Mouse (Mus musculus) kidney, postnatal 25 days (tissue): ENCODE data around the gene Med19.
"Not testable (repeated sequence)": the region's sequence is repeated elsewhere in the genome, so short reads cannot be mapped to it uniquely, and the experiment has no call there.

Experiments used
- DNase-seq, 2 experiments: peaks; one replicate each; pipeline ENCODE4 v3.0.0; 2021; ENCODE audit warnings: mixed read lengths in 2 of 2

Med19 gene

GRCm38 (mm10) chr2:84721182-84721581 is 43.0 kb downstream of the Med19 start:
- DNase-seq: no peak

- no peak for DNase-seq
These were observed 45.7 kb downstream of the Med19 start for GRCm38 (mm10) chr2:84723856-84724255.

- DNase-seq: no peak
These were observed 47.6 kb downstream of the Med19 start for GRCm38 (mm10) chr2:84725770-84726169.

GRCm38 (mm10) chr2:84726716-84727115 is 48.5 kb downstream of the Med19 start:
- DNase-seq: no peak

- DNase-seq: peak; percentile 98
These were observed 49.1 kb downstream of the Med19 start, which contains the start of gene Clp1 for GRCm38 (mm10) chr2:84727172-84727858. Gene Clp1 (minus strand): TSS chr2:84727350.

GRCm38 (mm10) chr2:84728191-84728590 is 50.0 kb downstream of the Med19 start:
- DNase-seq: not testable (repeated sequence)

GRCm38 (mm10) chr2:84731206-84731605 is 53.0 kb downstream of the Med19 start:
- peak; percentile 47 to 64 for DNase-seq

- DNase-seq: no peak
These were observed 54.2 kb downstream of the Med19 start for GRCm38 (mm10) chr2:84732394-84732793.

- DNase-seq: peak in 1 of 2 experiments; percentile 54
These were observed 55.5 kb downstream of the Med19 start, which contains the start of gene Ypel4 for GRCm38 (mm10) chr2:84733579-84734300. Gene Ypel4 (plus strand): TSS chr2:84734058.

- no peak for DNase-seq
These were observed 56.2 kb downstream of the Med19 start for GRCm38 (mm10) chr2:84734351-84734864.

GRCm38 (mm10) chr2:84734919-84735318 is 56.7 kb downstream of the Med19 start:
- no peak for DNase-seq

GRCm38 (mm10) chr2:84735346-84735920 is 57.2 kb downstream of the Med19 start:
- DNase-seq: no peak

- no peak for DNase-seq
These were observed 58.3 kb downstream of the Med19 start for GRCm38 (mm10) chr2:84736312-84737161.

GRCm38 (mm10) chr2:84737451-84737925 is 59.3 kb downstream of the Med19 start:
- DNase-seq: peak in 1 of 2 experiments; percentile 39
